Mouse (Mus musculus): Measurements from ENCODE around the gene Smarcc2. TPM values are rescaled to one million over a fixed set of nuclear protein-coding genes. Genes with fewer than 3 reads are reported as not detected.
A peak's percentile ranks its signal among the peaks of the same experiment; 100 is the strongest.

Smarcc2 gene
- polyA plus RNA-seq, 1 experiment from 2014 or later = 205 TPM

GRCm38 (mm10) chr10:128493695-128494666 lies 34.9 kb downstream of the Smarcc2 start, which contains the start of gene Myl6:
Gene Myl6 (minus strand): TSS chr10:128494145.
- peaks cover 27% of the 10 kb centered on the region for H3K36me3 ChIP-seq (ENCODE audit: control insufficient read depth, insufficient read depth, low read length)
- no peaks in the 10 kb centered on the region for H3K27me3 ChIP-seq (ENCODE audit: control insufficient read depth, insufficient read depth, low read length)
- H3K4me3 ChIP-seq (ENCODE audit: low read depth, low read length) = peak within 1 kb of the TSS; percentile 78
- H3K9ac ChIP-seq (replicated peaks; ENCODE audit: low read depth, low read length) = peak within 1 kb of the TSS; percentile 78
- no peaks in the 10 kb centered on the region for H3K9me3 ChIP-seq (ENCODE audit: control insufficient read depth, low read length)
- H3K4me1 ChIP-seq (ENCODE audit: control insufficient read depth, insufficient read depth, low read length) = peaks cover 24% of the 10 kb centered on the region
- peak within 1 kb of the TSS; percentile 82 for H3K4me2 ChIP-seq (ENCODE audit: low read depth, low read length)
- peak within 1 kb of the TSS; percentile 83 for H3K27ac ChIP-seq (ENCODE audit: low read depth, low read length)
- peak; percentile 95 for ATAC-seq (ENCODE audit: low read depth)
- under 1% methylated on average over 45 of the region's 45 CpGs for WGBS

- Histone ChIP-seq H3K4me1 (ENCODE audit: control insufficient read depth, insufficient read depth, low read length) (peaks cover 30% of the 10 kb centered on the region), H3K9ac (replicated peaks; ENCODE audit: low read depth, low read length) (peak overlapping the region; percentile 50), H3K27me3 (ENCODE audit: control insufficient read depth, insufficient read depth, low read length) (no peaks in the 10 kb centered on the region), H3K4me2 (ENCODE audit: low read depth, low read length) (peak overlapping the region; percentile 82), H3K9me3 (ENCODE audit: control insufficient read depth, low read length) (no peaks in the 10 kb centered on the region), H3K36me3 (ENCODE audit: control insufficient read depth, insufficient read depth, low read length) (peaks cover 19% of the 10 kb centered on the region), H3K4me3 (ENCODE audit: low read depth, low read length) (peak overlapping the region; percentile 78), H3K27ac (ENCODE audit: low read depth, low read length) (peak overlapping the region; percentile 83)
- 62% methylated on average over 11 of the region's 11 CpGs for WGBS
- ATAC-seq (ENCODE audit: low read depth) = no peak
Observed at GRCm38 (mm10) chr10:128494667-128495245, 35.7 kb downstream of the Smarcc2 start.

- H3K27ac ChIP-seq (ENCODE audit: low read depth, low read length) = no peak overlapping the region; the same call in 1 of the 2 replicates
- H3K9ac ChIP-seq (replicated peaks; ENCODE audit: low read depth, low read length) = peak overlapping the region; percentile 50; the same call in 1 of the 2 replicates
- H3K4me2 ChIP-seq (ENCODE audit: low read depth, low read length) = peak overlapping the region; percentile 82; the same call in 1 of the 2 replicates
- H3K4me3 ChIP-seq (ENCODE audit: low read depth, low read length) = no peak overlapping the region
- H3K4me1 ChIP-seq (ENCODE audit: control insufficient read depth, insufficient read depth, low read length) = peaks cover 30% of the 10 kb centered on the region
- WGBS = 86% methylated on average over 2 of the region's 2 CpGs
- ATAC-seq (ENCODE audit: low read depth) = no peak
- no peaks in the 10 kb centered on the region for H3K9me3 ChIP-seq (ENCODE audit: control insufficient read depth, low read length)
- peaks cover 14% of the 10 kb centered on the region for H3K36me3 ChIP-seq (ENCODE audit: control insufficient read depth, insufficient read depth, low read length)
- no peaks in the 10 kb centered on the region for H3K27me3 ChIP-seq (ENCODE audit: control insufficient read depth, insufficient read depth, low read length)
Observed at GRCm38 (mm10) chr10:128495270-128495669, 36.2 kb downstream of the Smarcc2 start.

- Histone ChIP-seq H3K27ac (ENCODE audit: low read depth, low read length) (no peak overlapping the region), H3K36me3 (ENCODE audit: control insufficient read depth, insufficient read depth, low read length) (peaks cover 8% of the 10 kb centered on the region; the same call in 1 of the 2 replicates), H3K9ac (replicated peaks; ENCODE audit: low read depth, low read length) (no peak overlapping the region), H3K4me3 (ENCODE audit: low read depth, low read length) (no peak overlapping the region), H3K9me3 (ENCODE audit: control insufficient read depth, low read length) (no peaks in the 10 kb centered on the region), H3K4me1 (ENCODE audit: control insufficient read depth, insufficient read depth, low read length) (peaks cover 30% of the 10 kb centered on the region), H3K27me3 (ENCODE audit: control insufficient read depth, insufficient read depth, low read length) (no peaks in the 10 kb centered on the region), H3K4me2 (ENCODE audit: low read depth, low read length) (no peak overlapping the region)
- 86% methylated on average over 4 of the region's 4 CpGs for WGBS
- ATAC-seq (ENCODE audit: low read depth) = no peak
Observed at GRCm38 (mm10) chr10:128495903-128496302, 36.9 kb downstream of the Smarcc2 start.

- ATAC-seq (ENCODE audit: low read depth) = no peak
- no peaks in the 10 kb centered on the region for H3K9me3 ChIP-seq (ENCODE audit: control insufficient read depth, low read length)
- H3K27me3 ChIP-seq (ENCODE audit: control insufficient read depth, insufficient read depth, low read length) = no peaks in the 10 kb centered on the region
- no peak overlapping the region for H3K27ac ChIP-seq (ENCODE audit: low read depth, low read length)
- no peak overlapping the region for H3K4me2 ChIP-seq (ENCODE audit: low read depth, low read length)
- 0 out of 2 replicates have a peak overlapping the region, but pooled peaks have one; percentile 5 for H3K9ac ChIP-seq (replicated peaks; ENCODE audit: low read depth, low read length)
- H3K4me1 ChIP-seq (ENCODE audit: control insufficient read depth, insufficient read depth, low read length) = peaks cover 23% of the 10 kb centered on the region
- no peak overlapping the region for H3K4me3 ChIP-seq (ENCODE audit: low read depth, low read length)
- WGBS = 35% methylated on average over 6 of the region's 6 CpGs
- peaks cover under 1% of the 10 kb centered on the region; the same call in 1 of the 2 replicates for H3K36me3 ChIP-seq (ENCODE audit: control insufficient read depth, insufficient read depth, low read length)
Observed at GRCm38 (mm10) chr10:128496509-128497077, 37.5 kb downstream of the Smarcc2 start.

- no peak for ATAC-seq (ENCODE audit: low read depth)
- Histone ChIP-seq H3K4me1 (ENCODE audit: control insufficient read depth, insufficient read depth, low read length) (peaks cover 17% of the 10 kb centered on the region), H3K27ac (ENCODE audit: low read depth, low read length) (no peak overlapping the region), H3K9me3 (ENCODE audit: control insufficient read depth, low read length) (no peaks in the 10 kb centered on the region), H3K27me3 (ENCODE audit: control insufficient read depth, insufficient read depth, low read length) (no peaks in the 10 kb centered on the region), H3K9ac (replicated peaks; ENCODE audit: low read depth, low read length) (0 out of 2 replicates have a peak overlapping the region, but pooled peaks have one; percentile 5), H3K4me2 (ENCODE audit: low read depth, low read length) (0 out of 2 replicates have a peak overlapping the region, but pooled peaks have one; percentile 21), H3K4me3 (ENCODE audit: low read depth, low read length) (no peak overlapping the region), H3K36me3 (ENCODE audit: control insufficient read depth, insufficient read depth, low read length) (no peaks in the 10 kb centered on the region)
- 45% methylated on average over 6 of the region's 6 CpGs for WGBS
Observed at GRCm38 (mm10) chr10:128497134-128497737, 38.2 kb downstream of the Smarcc2 start.

- H3K27me3 ChIP-seq (ENCODE audit: control insufficient read depth, insufficient read depth, low read length) = no peaks in the 10 kb centered on the region
- no peaks in the 10 kb centered on the region for H3K36me3 ChIP-seq (ENCODE audit: control insufficient read depth, insufficient read depth, low read length)
- peak within 1 kb of the TSS; percentile 77 for H3K4me2 ChIP-seq (ENCODE audit: low read depth, low read length)
- peak within 1 kb of the TSS; percentile 80 for H3K27ac ChIP-seq (ENCODE audit: low read depth, low read length)
- peak; percentile 85 for ATAC-seq (ENCODE audit: low read depth)
- H3K9me3 ChIP-seq (ENCODE audit: control insufficient read depth, low read length) = no peaks in the 10 kb centered on the region
- H3K4me3 ChIP-seq (ENCODE audit: low read depth, low read length) = peak within 1 kb of the TSS; percentile 58
- peak within 1 kb of the TSS; percentile 51 for H3K9ac ChIP-seq (replicated peaks; ENCODE audit: low read depth, low read length)
- WGBS = under 1% methylated on average over 27 of the region's 27 CpGs
- H3K4me1 ChIP-seq (ENCODE audit: control insufficient read depth, insufficient read depth, low read length) = peaks cover 14% of the 10 kb centered on the region
Observed at GRCm38 (mm10) chr10:128498590-128498989, 39.5 kb downstream of the Smarcc2 start, which contains the start of gene Myl6b. Gene Myl6b (minus strand): TSS chr10:128498685.

- Histone ChIP-seq H3K27me3 (ENCODE audit: control insufficient read depth, insufficient read depth, low read length) (no peaks in the 10 kb centered on the region), H3K27ac (ENCODE audit: low read depth, low read length) (peak overlapping the region; percentile 80), H3K4me3 (ENCODE audit: low read depth, low read length) (peak overlapping the region; percentile 58), H3K4me1 (ENCODE audit: control insufficient read depth, insufficient read depth, low read length) (peaks cover 14% of the 10 kb centered on the region), H3K4me2 (ENCODE audit: low read depth, low read length) (peak overlapping the region; percentile 77), H3K9me3 (ENCODE audit: control insufficient read depth, low read length) (no peaks in the 10 kb centered on the region), H3K36me3 (ENCODE audit: control insufficient read depth, insufficient read depth, low read length) (no peaks in the 10 kb centered on the region), H3K9ac (replicated peaks; ENCODE audit: low read depth, low read length) (peak overlapping the region; percentile 51)
- peak; percentile 28; the same call in 1 of the 2 replicates for ATAC-seq (ENCODE audit: low read depth)
- WGBS = 2% methylated on average over 21 of the region's 21 CpGs
Observed at GRCm38 (mm10) chr10:128499116-128499671, 40.1 kb downstream of the Smarcc2 start.
